Mouse (Mus musculus): Measurements from ENCODE around the gene Man2b1. TPM values are rescaled to one million over a fixed set of nuclear protein-coding genes. Genes with fewer than 3 reads are reported as not detected.
A peak's percentile ranks its signal among the peaks of the same experiment; 100 is the strongest.

Man2b1 gene
- 10 to 100 TPM; 43.2 to 51.8 TPM for total RNA-seq (2021)
- long read RNA-seq, experiment 1, transcript Man2b1-201 (24 exons, 3,822 nt), result major isoform, 43 of 63 reads
- long read RNA-seq, experiment 1, partial matches to known transcripts, result 6 of 63 reads
- long read RNA-seq, experiment 1, other reads (novel, unspliced or antisense), result 14 of 63 reads
- long read RNA-seq, experiment 2, transcript Man2b1-201 (24 exons, 3,822 nt), result major isoform, 41 of 97 reads
- long read RNA-seq, experiment 2, partial matches to known transcripts, result 40 of 97 reads
- long read RNA-seq, experiment 2, other reads (novel, unspliced or antisense), result 15 of 97 reads

- peak; percentile 85 to 86 for DNase-seq (ENCODE audit: low spot score in 2 of 2)
Observed at GRCm38 (mm10) chr8:85083108-85083813, at the start of gene Man2b1. TSS of gene Man2b1 (plus strand) at chr8:85083270.

GRCm38 (mm10) chr8:85033867-85034266, 49.2 kb upstream of the Man2b1 start:
- DNase-seq (ENCODE audit: low spot score in 2 of 2), result no peak

GRCm38 (mm10) chr8:85034764-85035163, 48.3 kb upstream of the Man2b1 start:
- peak; percentile 55 to 58 for DNase-seq (ENCODE audit: low spot score in 2 of 2)

- DNase-seq (ENCODE audit: low spot score in 2 of 2), result no peak
Observed at GRCm38 (mm10) chr8:85035165-85035727, 47.8 kb upstream of the Man2b1 start.

GRCm38 (mm10) chr8:85035728-85036310, 47.3 kb upstream of the Man2b1 start:
- DNase-seq (ENCODE audit: low spot score in 2 of 2), result peak in 1 of 2 experiments; percentile 39

- DNase-seq (ENCODE audit: low spot score in 2 of 2), result no peak
Observed at GRCm38 (mm10) chr8:85036381-85036717, 46.7 kb upstream of the Man2b1 start.

- peak; percentile 81 to 87 for DNase-seq (ENCODE audit: low spot score in 2 of 2)
Observed at GRCm38 (mm10) chr8:85036718-85037365, 46.2 kb upstream of the Man2b1 start, which contains the start of gene Tnpo2. TSS of gene Tnpo2 (plus strand) at chr8:85036915.

- DNase-seq (ENCODE audit: low spot score in 2 of 2), result no peak
Observed at GRCm38 (mm10) chr8:85037366-85037680, 45.7 kb upstream of the Man2b1 start.

- DNase-seq (ENCODE audit: low spot score in 2 of 2), result peak; percentile 52 to 57
Observed at GRCm38 (mm10) chr8:85037681-85038531, 45.2 kb upstream of the Man2b1 start.

- no peak for DNase-seq (ENCODE audit: low spot score in 2 of 2)
Observed at GRCm38 (mm10) chr8:85043619-85044018, 39.5 kb upstream of the Man2b1 start.

- DNase-seq (ENCODE audit: low spot score in 2 of 2), result no peak
Observed at GRCm38 (mm10) chr8:85057367-85057766, 25.7 kb upstream of the Man2b1 start.

- peak; percentile 85 to 86 for DNase-seq (ENCODE audit: low spot score in 2 of 2)
Observed at GRCm38 (mm10) chr8:85059879-85060616, 23.0 kb upstream of the Man2b1 start, which contains the start of gene Fbxw9. TSS of gene Fbxw9 (plus strand) at chr8:85060055.

- DNase-seq (ENCODE audit: low spot score in 2 of 2), result no peak
Observed at GRCm38 (mm10) chr8:85062603-85063002, 20.5 kb upstream of the Man2b1 start.

- DNase-seq (ENCODE audit: low spot score in 2 of 2), result no peak
Observed at GRCm38 (mm10) chr8:85065213-85065612, 17.9 kb upstream of the Man2b1 start.

- DNase-seq (ENCODE audit: low spot score in 2 of 2), result no peak
Observed at GRCm38 (mm10) chr8:85067155-85067554, 15.9 kb upstream of the Man2b1 start.

- no peak for DNase-seq (ENCODE audit: low spot score in 2 of 2)
Observed at GRCm38 (mm10) chr8:85067982-85068381, 15.1 kb upstream of the Man2b1 start, which contains the start of gene Gm5741. TSS of gene Gm5741 (minus strand) at chr8:85067982.

GRCm38 (mm10) chr8:85071041-85071440, 12.0 kb upstream of the Man2b1 start:
- DNase-seq (ENCODE audit: low spot score in 2 of 2), result no peak

GRCm38 (mm10) chr8:85071514-85072281, 11.4 kb upstream of the Man2b1 start, which contains the start of gene Dhps:
TSS of gene Dhps (plus strand) at chr8:85071757.
- peak; percentile 83 to 86 for DNase-seq (ENCODE audit: low spot score in 2 of 2)
